Mouse (Mus musculus): Measurements from ENCODE around the gene Aldh16a1. TPM values are rescaled to one million over a fixed set of nuclear protein-coding genes. Genes with fewer than 3 reads are reported as not detected.

Aldh16a1 gene
- total RNA-seq, 4 experiments from 2014 or later, result 17.9 to 20.9 (median 19.8) TPM

- DNase-seq (ENCODE audit: low spot score in 2 of 2), result no peak
These were observed 61.4 kb downstream of the Aldh16a1 start for GRCm38 (mm10) chr7:45092828-45093515.

GRCm38 (mm10) chr7:45092048-45092447, 62.3 kb downstream of the Aldh16a1 start, which contains the start of gene Rcn3:
Rcn3 (minus strand) TSS chr7:45092221.
- DNase-seq (ENCODE audit: low spot score in 2 of 2), result no peak

- DNase-seq (ENCODE audit: low spot score in 2 of 2), result no peak
These were observed 63.1 kb downstream of the Aldh16a1 start for GRCm38 (mm10) chr7:45091001-45091990.

Small RNA genes within 50 kb of the gene (microRNA-seq; reads per million reads assigned to microRNA genes)
- 735 to 1,167 reads per million in 2 experiments for gene Mir150
- gene Mir5121, result 10.7 to 16.1 reads per million in 2 experiments
- gene Mir7055, result 0.44 to 5.0 reads per million in 2 experiments

Other genes starting within 250 kb of the Aldh16a1 start
- gene Ap2a1, start 225.1 kb downstream of the Aldh16a1 start, total RNA-seq (2022), result 100 to 1,000 TPM; 312 to 359 (median 323) TPM
- gene Tsks, start 211.4 kb downstream of the Aldh16a1 start, total RNA-seq (2022), result 1 to 10 TPM; 2.0 to 2.5 (median 2.2) TPM
- 100 to 1,000 TPM in 1 of 4 experiments, 10 to 100 TPM in 3; 95.5 to 101 (median 98.3) TPM for gene Cpt1c, start 179.7 kb downstream of the Aldh16a1 start, total RNA-seq (2022)
- 100 to 1,000 TPM; 153 to 178 (median 175) TPM for gene Prmt1, start 168.0 kb downstream of the Aldh16a1 start, total RNA-seq (2022)
- gene Irf3, start 156.9 kb downstream of the Aldh16a1 start, total RNA-seq (2022), result 10 to 100 TPM; 23.6 to 42.1 (median 32.8) TPM
- gene Bcl2l12, start 155.9 kb downstream of the Aldh16a1 start, total RNA-seq (2022), result 1 to 10 TPM; 2.3 to 5.1 (median 2.8) TPM
- gene Scaf1, start 138.2 kb downstream of the Aldh16a1 start, total RNA-seq (2022), result 100 to 1,000 TPM; 164 to 171 (median 170) TPM
- 10 to 100 TPM; 13.7 to 18.8 (median 14.7) TPM for gene Rras, start 136.6 kb downstream of the Aldh16a1 start, total RNA-seq (2022)
- gene Prr12, start 101.7 kb downstream of the Aldh16a1 start, total RNA-seq (2022), result 10 to 100 TPM; 68.5 to 73.4 (median 71.5) TPM
- gene Nosip, start 92.2 kb downstream of the Aldh16a1 start, total RNA-seq (2022), result 10 to 100 TPM; 50.2 to 61.0 (median 57.9) TPM
- gene Prrg2, start 91.9 kb downstream of the Aldh16a1 start, total RNA-seq (2022), result 10 to 100 TPM in 1 of 4 experiments, 1 to 10 TPM in 3; 6.7 to 11.5 (median 8.2) TPM
- gene Rcn3, start 62.4 kb downstream of the Aldh16a1 start, total RNA-seq (2022), result 1 to 10 TPM; 5.7 to 8.3 (median 5.9) TPM
- gene Fcgrt, start 50.7 kb downstream of the Aldh16a1 start, total RNA-seq (2022), result 10 to 100 TPM; 18.6 to 21.9 (median 19.9) TPM
- 100 to 1,000 TPM; 467 to 554 (median 521) TPM for gene Rps11, start 30.1 kb downstream of the Aldh16a1 start, total RNA-seq (2022)
- 100 to 1,000 TPM; 804 to 903 (median 864) TPM for gene Rpl13a, start 25.8 kb downstream of the Aldh16a1 start, total RNA-seq (2022)
- gene Gm45713, start 18.4 kb downstream of the Aldh16a1 start, total RNA-seq (2022), result not detected
- 1 to 10 TPM; 6.5 to 8.2 (median 7.5) TPM for gene Flt3l, start 18.2 kb downstream of the Aldh16a1 start, total RNA-seq (2022)
- 10 to 100 TPM; 41.4 to 49.3 (median 45.2) TPM for gene Pih1d1, start 281 bp downstream of the Aldh16a1 start, total RNA-seq (2022)
- 1,000 to 10,000 TPM; 1,001 to 1,087 (median 1,026) TPM for gene Slc17a7, start 9.4 kb upstream of the Aldh16a1 start, total RNA-seq (2022)
- gene Gfy, start 25.0 kb upstream of the Aldh16a1 start, total RNA-seq (2022), result under 1 TPM in 1 of 4 experiments, not detected in 3; 0.34 TPM
- under 1 TPM in 1 of 4 experiments, not detected in 3; 0.80 TPM for gene Pth2, start 26.4 kb upstream of the Aldh16a1 start, total RNA-seq (2022)
- gene Ccdc155, start 50.3 kb upstream of the Aldh16a1 start, total RNA-seq (2022), result 1 to 10 TPM; 4.3 to 6.4 (median 5.4) TPM
- 10 to 100 TPM; 23.1 to 31.5 (median 26.8) TPM for gene Dkkl1, start 57.6 kb upstream of the Aldh16a1 start, total RNA-seq (2022)
- 1 to 10 TPM; 2.0 to 5.1 (median 3.0) TPM for gene Tead2, start 61.2 kb upstream of the Aldh16a1 start, total RNA-seq (2022)
- gene Cd37, start 84.5 kb upstream of the Aldh16a1 start, total RNA-seq (2022), result 10 to 100 TPM in 2 of 4 experiments, 1 to 10 TPM in 2; 5.0 to 18.9 (median 11.9) TPM
- 1 to 10 TPM; 1.6 to 2.6 (median 2.1) TPM for gene Slc6a16, start 86.5 kb upstream of the Aldh16a1 start, total RNA-seq (2022)
- under 1 TPM in 3 of 4 experiments, not detected in 1; 0.19 to 0.55 (median 0.34) TPM for gene Slc6a21, start 122.9 kb upstream of the Aldh16a1 start, total RNA-seq (2022)
- gene Trpm4, start 179.2 kb upstream of the Aldh16a1 start, total RNA-seq (2022), result 10 to 100 TPM; 23.9 to 27.8 (median 25.1) TPM
- gene Hrc, start 180.7 kb upstream of the Aldh16a1 start, total RNA-seq (2022), result 1 to 10 TPM in 1 of 4 experiments, under 1 TPM in 3; 0.26 to 1.1 (median 0.78) TPM
- 100 to 1,000 TPM; 137 to 162 (median 150) TPM for gene Ppfia3, start 212.4 kb upstream of the Aldh16a1 start, total RNA-seq (2022)
- 100 to 1,000 TPM; 139 to 172 (median 159) TPM for gene Lin7b, start 216.0 kb upstream of the Aldh16a1 start, total RNA-seq (2022)
- 100 to 1,000 TPM; 295 to 398 (median 356) TPM for gene Snrnp70, start 241.2 kb upstream of the Aldh16a1 start, total RNA-seq (2022)

Data from left cerebral cortex, adult 8-10 months (tissue).